Mouse (Mus musculus) right cerebral cortex, postnatal 10 days (tissue): ENCODE measurements at regions not wholly inside any gene's neighbourhood (a gene's known extent, or its start where the extent isn't known, plus 50 kb on each side); places are given as distances from the start of the nearest gene placed in this dataset.

Source experiments
- DNase-seq, 2 experiments: peaks; one replicate each; pipeline ENCODE4 v3.0.0; 2021; ENCODE audit warnings: low spot score in 2 of 2

- no peak for DNase-seq
These were observed 290.2 kb upstream of the Arhgef26 start for GRCm38 (mm10) chr3:62047704-62048506.

- DNase-seq, result peak; percentile 23 to 47
These were observed 283.9 kb upstream of the Arhgef26 start for GRCm38 (mm10) chr3:62054237-62054636.

GRCm38 (mm10) chr3:62078511-62078910 is 259.6 kb upstream of the Arhgef26 start:
- no peak for DNase-seq

- no peak for DNase-seq
These were observed 252.6 kb upstream of the Arhgef26 start for GRCm38 (mm10) chr3:62085544-62085943.

- DNase-seq, result no peak
These were observed 250.9 kb upstream of the Arhgef26 start for GRCm38 (mm10) chr3:62087215-62087614.

GRCm38 (mm10) chr3:62103101-62103500 is 235.0 kb upstream of the Arhgef26 start:
- DNase-seq, result no peak

GRCm38 (mm10) chr3:62103872-62104271 is 234.3 kb upstream of the Arhgef26 start:
- no peak for DNase-seq

- no peak for DNase-seq
These were observed 233.6 kb upstream of the Arhgef26 start for GRCm38 (mm10) chr3:62104560-62104959.

- DNase-seq, result no peak
These were observed 230.8 kb upstream of the Arhgef26 start for GRCm38 (mm10) chr3:62107339-62107738.
